Mouse (Mus musculus): ENCODE data around the gene Whamm. TPM values are rescaled to one million over a fixed set of nuclear protein-coding genes. Genes with fewer than 3 reads are reported as not detected.

Gene Whamm
- total and polyA plus RNA-seq, 2 experiments from 2014 or later: 3.1 to 6.6 TPM

GRCm38 (mm10) chr7:81610125-81610524, 39.1 kb downstream of the Whamm start:
- WGBS: 49% methylated on average over 18 of the region's 18 CpGs
- DNase-seq (ENCODE audit: low spot score) (peak; percentile 32), ATAC-seq (ENCODE audit: insufficient read depth, low read depth) (no peak)
- H3K27me3 ChIP-seq (ENCODE audit: control insufficient read depth, insufficient read depth, low read length): no peaks in the 10 kb centered on the region
- peaks cover 19% of the 10 kb centered on the region for H3K36me3 ChIP-seq (replicated peaks; ENCODE audit: control insufficient read depth, insufficient read depth, low read length)
- H3K27ac ChIP-seq (ENCODE audit: low read depth): no peak overlapping the region
- H3K4me1 ChIP-seq (ENCODE audit: control insufficient read depth, insufficient read depth): no peaks in the 10 kb centered on the region
- H3K4me2 ChIP-seq (ENCODE audit: low read depth, low read length): no peak overlapping the region
- no peak overlapping the region for H3K4me3 ChIP-seq (ENCODE audit: low read depth, low read length)
- H3K9me3 ChIP-seq (replicated peaks; ENCODE audit: control insufficient read depth, low read length): no peaks in the 10 kb centered on the region
- H3K9ac ChIP-seq (replicated peaks; ENCODE audit: low read depth, low read length): no peak overlapping the region
- TF ChIP-seq EP300 (IDR thresholded peaks at IDR 0.05; ENCODE audit: low read depth) (no peak), CTCF (IDR thresholded peaks at IDR 0.05; ENCODE audit: low read depth) (peak; percentile 51)

GRCm38 (mm10) chr7:81612856-81613635, 42.0 kb downstream of the Whamm start:
- Histone ChIP-seq H3K9me3 (replicated peaks; ENCODE audit: control insufficient read depth, low read length) (no peaks in the 10 kb centered on the region), H3K9ac (replicated peaks; ENCODE audit: low read depth, low read length) (no peak overlapping the region), H3K36me3 (replicated peaks; ENCODE audit: control insufficient read depth, insufficient read depth, low read length) (peaks cover 19% of the 10 kb centered on the region), H3K4me1 (ENCODE audit: control insufficient read depth, insufficient read depth) (no peaks in the 10 kb centered on the region), H3K4me3 (ENCODE audit: low read depth, low read length) (no peak overlapping the region), H3K27ac (ENCODE audit: low read depth) (no peak overlapping the region), H3K27me3 (ENCODE audit: control insufficient read depth, insufficient read depth, low read length) (no peaks in the 10 kb centered on the region), H3K4me2 (ENCODE audit: low read depth, low read length) (no peak overlapping the region)
- WGBS: 72% methylated on average over 13 of the region's 13 CpGs
- ATAC-seq (ENCODE audit: insufficient read depth, low read depth): no peak
- TF ChIP-seq CTCF (IDR thresholded peaks at IDR 0.05; ENCODE audit: low read depth): no peak
- no peak for TF ChIP-seq EP300 (IDR thresholded peaks at IDR 0.05; ENCODE audit: low read depth)
- no peak for DNase-seq (ENCODE audit: low spot score)

DNA sequence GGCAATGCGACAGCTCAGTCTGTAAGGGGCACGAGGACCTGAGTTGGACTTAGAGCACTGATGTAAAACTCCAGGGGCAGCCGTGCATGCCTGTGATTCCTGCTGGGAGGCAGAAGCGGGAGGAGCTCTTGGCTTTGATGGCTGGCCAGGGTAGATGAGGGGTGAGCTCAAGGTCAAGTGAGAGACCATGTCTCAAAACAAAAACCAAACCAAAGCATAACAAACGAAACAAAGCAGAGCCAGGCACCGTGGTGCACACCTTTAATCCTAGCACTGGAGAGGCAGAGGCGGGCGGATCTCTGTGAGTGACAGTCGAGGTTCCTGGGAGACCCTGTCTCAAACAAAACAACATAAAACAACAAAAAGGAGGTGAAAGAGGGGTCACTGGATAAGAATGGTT, 44.0 kb downstream of the Whamm start:
- 69% methylated on average over 9 of the region's 9 CpGs for WGBS
- DNase-seq (ENCODE audit: low spot score): no peak
- no peaks in the 10 kb centered on the region for H3K27me3 ChIP-seq (ENCODE audit: control insufficient read depth, insufficient read depth, low read length)

GRCm38 (mm10) chr7:81622793-81623192, 51.7 kb downstream of the Whamm start:
- no peak overlapping the region for H3K27ac ChIP-seq (ENCODE audit: low read depth)
- H3K27me3 ChIP-seq (ENCODE audit: control insufficient read depth, insufficient read depth, low read length): no peaks in the 10 kb centered on the region
- no peak overlapping the region for H3K4me2 ChIP-seq (ENCODE audit: low read depth, low read length)
- WGBS: 34% methylated on average over 4 of the region's 4 CpGs
- peak; percentile 33; the same call in 1 of the 2 replicates for ATAC-seq (ENCODE audit: insufficient read depth, low read depth)
- TF ChIP-seq EP300 (IDR thresholded peaks at IDR 0.05; ENCODE audit: low read depth) (no peak), CTCF (IDR thresholded peaks at IDR 0.05; ENCODE audit: low read depth) (no peak)
- DNase-seq (ENCODE audit: low spot score): no peak
- no peaks in the 10 kb centered on the region for H3K4me1 ChIP-seq (ENCODE audit: control insufficient read depth, insufficient read depth)
- H3K9ac ChIP-seq (replicated peaks; ENCODE audit: low read depth, low read length): no peak overlapping the region
- no peak overlapping the region for H3K4me3 ChIP-seq (ENCODE audit: low read depth, low read length)
- no peaks in the 10 kb centered on the region for H3K36me3 ChIP-seq (replicated peaks; ENCODE audit: control insufficient read depth, insufficient read depth, low read length)
- peaks cover 3% of the 10 kb centered on the region; the same call in 1 of the 2 replicates for H3K9me3 ChIP-seq (replicated peaks; ENCODE audit: control insufficient read depth, low read length)

More for the DNA sequence above, 44.0 kb downstream of the Whamm start:
- Histone ChIP-seq H3K4me2 (ENCODE audit: low read depth, low read length) (no peak overlapping the region), H3K27ac (ENCODE audit: low read depth) (no peak overlapping the region), H3K4me3 (ENCODE audit: low read depth, low read length) (no peak overlapping the region), H3K4me1 (ENCODE audit: control insufficient read depth, insufficient read depth) (no peaks in the 10 kb centered on the region), H3K36me3 (replicated peaks; ENCODE audit: control insufficient read depth, insufficient read depth, low read length) (peaks cover 19% of the 10 kb centered on the region), H3K9ac (replicated peaks; ENCODE audit: low read depth, low read length) (no peak overlapping the region), H3K9me3 (replicated peaks; ENCODE audit: control insufficient read depth, low read length) (no peaks in the 10 kb centered on the region)
- ATAC-seq (ENCODE audit: insufficient read depth, low read depth): no peak
- TF ChIP-seq CTCF (IDR thresholded peaks at IDR 0.05; ENCODE audit: low read depth) (no peak), EP300 (IDR thresholded peaks at IDR 0.05; ENCODE audit: low read depth) (no peak)

DNA sequence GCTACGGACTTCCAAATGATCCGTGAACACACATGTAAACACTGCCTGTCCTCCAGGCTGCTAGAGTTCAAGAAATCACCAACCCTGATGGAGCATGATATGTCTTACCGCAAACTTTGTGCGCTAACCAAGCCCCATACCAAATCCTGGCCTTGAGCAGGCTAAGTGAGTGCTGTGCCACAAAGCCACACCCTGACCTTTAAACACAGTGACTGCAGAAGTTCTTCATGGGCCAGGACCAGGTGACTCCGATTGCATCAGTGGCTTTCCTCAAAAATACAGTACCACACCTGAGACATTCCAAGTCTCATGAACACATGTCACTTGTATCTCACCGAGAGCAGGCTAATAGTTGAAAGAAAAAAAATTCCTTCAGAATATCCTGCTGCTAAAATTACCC, 52.7 kb downstream of the Whamm start:
- Histone ChIP-seq H3K27ac (ENCODE audit: low read depth) (no peak overlapping the region), H3K4me3 (ENCODE audit: low read depth, low read length) (no peak overlapping the region), H3K9ac (replicated peaks; ENCODE audit: low read depth, low read length) (no peak overlapping the region), H3K9me3 (replicated peaks; ENCODE audit: control insufficient read depth, low read length) (peaks cover 3% of the 10 kb centered on the region; the same call in 1 of the 2 replicates), H3K4me1 (ENCODE audit: control insufficient read depth, insufficient read depth) (no peaks in the 10 kb centered on the region), H3K36me3 (replicated peaks; ENCODE audit: control insufficient read depth, insufficient read depth, low read length) (no peaks in the 10 kb centered on the region), H3K27me3 (ENCODE audit: control insufficient read depth, insufficient read depth, low read length) (no peaks in the 10 kb centered on the region), H3K4me2 (ENCODE audit: low read depth, low read length) (no peak overlapping the region)
- ATAC-seq (ENCODE audit: insufficient read depth, low read depth) (no peak), DNase-seq (ENCODE audit: low spot score) (no peak)
- 82% methylated on average over 6 of the region's 6 CpGs for WGBS
- TF ChIP-seq CTCF (IDR thresholded peaks at IDR 0.05; ENCODE audit: low read depth): no peak
- TF ChIP-seq EP300 (IDR thresholded peaks at IDR 0.05; ENCODE audit: low read depth): no peak

All from heart, postnatal 0 days (tissue).